Mouse (Mus musculus): ENCODE data around the gene Gm3642.
"Not testable (repeated sequence)": the region's sequence is repeated elsewhere in the genome, so short reads cannot be mapped to it uniquely, and the experiment has no call there.

Gm3642 gene

GRCm38 (mm10) chr14:6840211-6840610 lies at the start of gene Gm3642:
Gm3642 (minus strand) TSS chr14:6840311.
- DNase-seq = not testable (repeated sequence)

- not testable (repeated sequence) for DNase-seq
Measured at GRCm38 (mm10) chr14:6889521-6890012, 49.5 kb upstream of the Gm3642 start, which contains the start of gene Gm3667. Gm3667 (minus strand) TSS chr14:6889962.

GRCm38 (mm10) chr14:6888811-6889210 lies 48.7 kb upstream of the Gm3642 start:
- DNase-seq = peak; percentile 6

- not testable (repeated sequence) for DNase-seq
Measured at GRCm38 (mm10) chr14:6823297-6823696, 16.8 kb downstream of the Gm3642 start.
